Mouse (Mus musculus): ENCODE measurements around the gene Vmn1r14.
"Not testable (repeated sequence)": the region's sequence is repeated elsewhere in the genome, so short reads cannot be mapped to it uniquely, and the experiment has no call there.

Gene Vmn1r14

DNA sequence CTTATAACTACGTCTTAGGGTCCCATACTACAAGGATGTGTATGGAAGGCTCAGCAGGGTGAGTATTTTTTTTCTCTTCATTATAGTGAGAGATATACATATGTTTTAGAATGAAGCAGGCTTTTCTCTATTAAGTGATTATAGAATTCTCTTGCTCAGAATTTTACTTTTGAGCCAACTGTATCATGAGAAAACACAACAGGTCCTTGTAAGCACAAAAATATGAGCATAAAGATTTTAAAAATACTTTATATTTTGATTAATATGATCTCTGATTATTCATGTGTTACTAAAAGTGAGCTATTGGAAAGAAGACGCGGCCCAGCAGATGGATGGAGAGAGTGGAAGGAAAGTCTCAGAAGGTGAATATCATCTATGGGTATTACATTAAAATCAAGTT, at the start of gene Vmn1r14:
Gene Vmn1r14 (plus strand): TSS at position 301 of the 400 bp plus-strand sequence.
- no peak for DNase-seq (ENCODE audit: low spot score)

- not testable (repeated sequence) for DNase-seq (ENCODE audit: low spot score)
Observed at GRCm38 (mm10) chr6:57190016-57190415, 41.5 kb upstream of the Vmn1r14 start.

DNA sequence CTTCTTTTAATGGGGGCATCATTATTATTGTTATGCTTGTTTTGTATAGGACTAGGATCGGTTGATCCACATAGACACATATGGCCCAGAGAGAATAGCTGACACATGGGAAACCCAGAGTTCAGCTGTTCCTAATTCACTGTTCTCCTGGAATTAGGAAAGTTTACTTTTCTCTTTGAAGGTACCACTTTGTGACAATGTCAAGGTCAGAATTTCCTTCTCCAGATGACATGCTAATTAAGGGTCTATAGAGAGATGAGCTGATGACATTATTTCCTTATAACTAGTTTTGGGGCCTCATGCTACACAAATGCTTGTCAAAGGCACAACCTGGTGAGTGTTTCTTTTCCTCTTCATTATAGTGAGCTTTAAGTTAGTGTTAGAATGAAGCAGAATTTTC, 28.5 kb upstream of the Vmn1r14 start, which contains the start of gene Vmn1r13:
Gene Vmn1r13 (plus strand): TSS at position 301 of the 400 bp plus-strand sequence.
- not testable (repeated sequence) for DNase-seq (ENCODE audit: low spot score)

- no peak for DNase-seq (ENCODE audit: low spot score)
Observed at GRCm38 (mm10) chr6:57257652-57258051, 26.2 kb downstream of the Vmn1r14 start, which contains the start of gene Vmn1r15. Gene Vmn1r15, plus strand, starts transcription at chr6:57257952.

- no peak for DNase-seq (ENCODE audit: low spot score)
Observed at GRCm38 (mm10) chr6:57260990-57261389, 29.5 kb downstream of the Vmn1r14 start.

GRCm38 (mm10) chr6:57271881-57272280, 40.4 kb downstream of the Vmn1r14 start:
- DNase-seq (ENCODE audit: low spot score) = no peak

GRCm38 (mm10) chr6:57272517-57272916, 41.0 kb downstream of the Vmn1r14 start:
- no peak for DNase-seq (ENCODE audit: low spot score)

- no peak for DNase-seq (ENCODE audit: low spot score)
Observed at GRCm38 (mm10) chr6:57278952-57279351, 47.5 kb downstream of the Vmn1r14 start.

Data from ovary, postnatal 10 days (tissue).